Mouse (Mus musculus) testis, adult 2 months (tissue): ENCODE data around the gene Zcwpw1.
"Not testable (repeated sequence)": the region's sequence is repeated elsewhere in the genome, so short reads cannot be mapped to it uniquely, and the experiment has no call there.

ENCODE experiments used
- CTCF ChIP-seq: fragments of 200-500 bp; IDR thresholded peaks from 2 replicates; pipeline ENCODE4 v1.5.1; 2012; ENCODE audit warnings: low read depth, mild to moderate bottlenecking, inconsistent platforms, low read length, moderate library complexity; ENCODE audit not compliant: control insufficient read depth, insufficient read depth, insufficient replicate concordance
- POLR2A ChIP-seq: fragments of 200-500 bp; IDR thresholded peaks from 2 replicates; pipeline ENCODE4 v1.6.1; 2012; ENCODE audit warnings: low read depth, mild to moderate bottlenecking, inconsistent platforms, low read length, moderate library complexity; ENCODE audit not compliant: control insufficient read depth

DNA sequence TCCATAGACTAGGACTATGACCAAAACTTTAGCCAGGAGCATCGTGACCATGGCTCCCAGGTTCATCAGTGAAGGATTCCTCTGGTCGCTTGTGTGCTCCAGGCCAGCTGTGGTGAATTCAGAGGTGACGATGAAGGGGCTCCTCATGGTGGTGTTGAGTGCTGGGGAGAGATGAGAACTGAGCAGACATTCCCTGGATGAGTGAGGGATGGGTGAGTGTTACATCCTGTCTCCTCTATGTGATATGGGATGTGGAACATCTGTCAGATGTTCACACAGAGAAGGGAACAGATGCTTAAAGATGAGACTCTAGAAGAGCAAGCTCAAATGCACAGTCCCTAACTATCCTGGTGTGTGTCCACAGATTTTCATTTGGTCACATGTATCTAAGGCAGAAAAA lies 67.3 kb downstream of the Zcwpw1 start:
- TF ChIP-seq POLR2A, CTCF: not testable (repeated sequence)
